Mouse (Mus musculus) kidney, adult 2 months (tissue): ENCODE data around the gene Rtp4. TPM values are rescaled to one million over a fixed set of nuclear protein-coding genes. Genes with fewer than 3 reads are reported as not detected.

Source experiments
- DNase-seq: peaks from one replicate; pipeline ENCODE4 v3.0.0; 2021
- H3K27ac ChIP-seq: fragments of 200-500 bp; 2 replicates; pipeline ENCODE4 v1.5.1; 2012; ENCODE audit warnings: low read depth, low read length, control low read depth, inconsistent platforms; ENCODE audit not compliant: insufficient read depth
- H3K27me3 ChIP-seq: fragments of 200-500 bp; replicated peaks from 2 replicates; pipeline ENCODE4 v1.6.1; 2012; ENCODE audit warnings: mild to moderate bottlenecking, moderate library complexity, low read length, inconsistent platforms; ENCODE audit not compliant: control insufficient read depth, insufficient read depth
- H3K36me3 ChIP-seq: fragments of 200-500 bp; 2 replicates; pipeline ENCODE4 v1.6.1; 2012; ENCODE audit warnings: mild to moderate bottlenecking, moderate library complexity, low read length, inconsistent platforms; ENCODE audit not compliant: control insufficient read depth, insufficient read depth
- H3K4me1 ChIP-seq: fragments of 200-500 bp; 2 replicates; pipeline ENCODE4 v1.6.1; 2011; ENCODE audit warnings: low read length; ENCODE audit not compliant: control insufficient read depth, insufficient read depth
- H3K4me3 ChIP-seq: fragments of 200-500 bp; 2 replicates; pipeline ENCODE4 v1.5.1; 2011; ENCODE audit warnings: mild to moderate bottlenecking, low read depth, low read length, control low read depth; ENCODE audit not compliant: insufficient read depth
- CTCF ChIP-seq: fragments of 200-500 bp; conservative IDR thresholded peaks from 2 replicates; pipeline ENCODE4 v1.5.1; 2011; ENCODE audit warnings: low read depth, mild to moderate bottlenecking, control low read depth, low read length, moderate library complexity, mixed read lengths; ENCODE audit not compliant: insufficient read depth, insufficient read length
- POLR2A ChIP-seq: fragments of 200-500 bp; IDR thresholded peaks from one replicate; pipeline ENCODE4 v1.6.1; 2011; ENCODE audit warnings: low read depth, low read length, control low read depth
- WGBS: fragments of 180-500 bp; shearing (Covaris S2); methylation state at CpG from one replicate; pipeline ENCODE4 v1.1.7; 2018; 5-methylcytosine and 5-hydroxymethylcytosine counted together
- polyA plus RNA-seq: library from polyadenylated mRNA; depleted of rRNA; stranded (reverse); fragments of >200 nt; gene quantifications from 2 replicates; pipeline ENCODE4 v1.2.3, GENCODE M21; 2012

Rtp4 gene
- polyA plus RNA-seq, 1 experiment = 21.6 TPM

GRCm38 (mm10) chr16:23482846-23483245 is 37.2 kb upstream of the Rtp4 start:
- Histone ChIP-seq H3K4me3 (no peak overlapping the region), H3K27ac (no peak overlapping the region), H3K4me1 (no peaks in the 10 kb centered on the region), H3K36me3 (no peaks in the 10 kb centered on the region), H3K27me3 (no peaks in the 10 kb centered on the region)
- DNase-seq = no peak
- no peak for TF ChIP-seq CTCF
- TF ChIP-seq POLR2A = no peak
- WGBS = 94% methylated on average over 12 of the region's 12 CpGs

- 85% methylated on average over 10 of the region's 10 CpGs for WGBS
- H3K27me3 ChIP-seq = no peaks in the 10 kb centered on the region
- H3K36me3 ChIP-seq = no peaks in the 10 kb centered on the region
- no peak for TF ChIP-seq POLR2A
- TF ChIP-seq CTCF = no peak
- no peak overlapping the region for H3K4me3 ChIP-seq
- no peak for DNase-seq
- H3K27ac ChIP-seq = no peak overlapping the region
- no peaks in the 10 kb centered on the region for H3K4me1 ChIP-seq
These were observed 36.8 kb upstream of the Rtp4 start for GRCm38 (mm10) chr16:23483292-23483691.

- DNase-seq = peak; percentile 25
- Histone ChIP-seq H3K27ac (no peak overlapping the region), H3K27me3 (no peaks in the 10 kb centered on the region), H3K4me1 (no peaks in the 10 kb centered on the region), H3K4me3 (no peak overlapping the region), H3K36me3 (no peaks in the 10 kb centered on the region)
- 83% methylated on average over 4 of the region's 4 CpGs for WGBS
- TF ChIP-seq POLR2A = no peak
- no peak for TF ChIP-seq CTCF
These were observed 27.3 kb upstream of the Rtp4 start for GRCm38 (mm10) chr16:23492783-23493182.

GRCm38 (mm10) chr16:23496245-23496924 is 23.7 kb upstream of the Rtp4 start:
- Histone ChIP-seq H3K4me1 (no peaks in the 10 kb centered on the region), H3K27ac (no peak overlapping the region), H3K36me3 (no peaks in the 10 kb centered on the region), H3K27me3 (no peaks in the 10 kb centered on the region), H3K4me3 (no peak overlapping the region)
- TF ChIP-seq POLR2A (no peak), CTCF (no peak)
- DNase-seq = no peak
- 85% methylated on average over 8 of the region's 8 CpGs for WGBS

GRCm38 (mm10) chr16:23497440-23497839 is 22.7 kb upstream of the Rtp4 start:
- 15% methylated on average over 3 of the region's 3 CpGs for WGBS
- Histone ChIP-seq H3K4me3 (no peak overlapping the region), H3K27ac (no peak overlapping the region), H3K27me3 (no peaks in the 10 kb centered on the region), H3K36me3 (no peaks in the 10 kb centered on the region), H3K4me1 (no peaks in the 10 kb centered on the region)
- no peak for TF ChIP-seq CTCF
- TF ChIP-seq POLR2A = no peak
- DNase-seq = peak; percentile 59

- no peaks in the 10 kb centered on the region for H3K36me3 ChIP-seq
- H3K27ac ChIP-seq = no peak overlapping the region
- 38% methylated on average over 1 of the region's 1 CpGs for WGBS
- no peaks in the 10 kb centered on the region for H3K4me1 ChIP-seq
- no peak for DNase-seq
- no peak overlapping the region for H3K4me3 ChIP-seq
- H3K27me3 ChIP-seq = no peaks in the 10 kb centered on the region
- no peak for TF ChIP-seq CTCF
- TF ChIP-seq POLR2A = no peak
These were observed 22.2 kb upstream of the Rtp4 start for GRCm38 (mm10) chr16:23497881-23498280.

GRCm38 (mm10) chr16:23498691-23499131 is 21.4 kb upstream of the Rtp4 start:
- no peak overlapping the region for H3K4me3 ChIP-seq
- no peak overlapping the region for H3K27ac ChIP-seq
- 71% methylated on average over 7 of the region's 7 CpGs for WGBS
- H3K27me3 ChIP-seq = no peaks in the 10 kb centered on the region
- TF ChIP-seq CTCF = no peak
- TF ChIP-seq POLR2A = no peak
- no peak for DNase-seq
- H3K36me3 ChIP-seq = no peaks in the 10 kb centered on the region
- no peaks in the 10 kb centered on the region for H3K4me1 ChIP-seq
